In the genomic region with DNA sequence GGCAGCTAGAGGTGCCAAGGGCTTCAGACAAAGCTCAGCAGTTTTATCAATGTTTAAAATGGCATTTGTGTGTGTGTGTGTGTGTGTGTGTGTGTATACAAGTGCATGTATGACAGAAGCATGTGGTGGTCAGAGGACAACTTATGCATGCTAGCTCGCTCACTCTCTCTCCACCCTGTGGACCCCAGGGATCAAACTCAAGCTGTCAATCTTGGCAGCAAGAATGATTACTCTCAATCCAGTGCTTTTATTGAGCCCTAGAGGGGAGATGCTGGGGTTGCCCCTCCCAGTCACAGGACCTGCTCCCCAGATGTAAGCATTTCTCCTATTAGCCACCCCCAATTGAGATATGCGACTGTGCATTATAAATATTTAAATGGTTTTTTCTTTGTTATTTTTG, we compare ENCODE assay signal across 16 mouse cellular contexts. TPM values are rescaled to one million over a fixed set of nuclear protein-coding genes. Genes with fewer than 3 reads are reported as not detected.
DNase-seq lines count a peak whose midpoint lies in the region; ATAC-seq lines count a peak whose summit lies in the region.
"Had no signal": no experiment of that assay in that cellular context is flagged by ENCODE, and none has a peak within 500 bp of the region (broad histone marks: within the 10 kb centered on the region; RNA-seq: fewer than 3 reads in every experiment).

No protein-coding gene starts in this region.

- H3K27ac ChIP-seq in hindbrain, embryonic 11.5 days (ENCODE audit: low read depth, low read length) = no peak overlapping the region
- H3K27ac ChIP-seq in hindbrain, embryonic 14.5 days = no peak overlapping the region
- peak overlapping the region; percentile 59 for H3K27ac ChIP-seq in neural tube, embryonic 13.5 days (replicated peaks)
- H3K27ac ChIP-seq in neural tube, embryonic 15.5 days (replicated peaks) = no peak overlapping the region
- peak overlapping the region; percentile 30; the same call in 1 of the 2 replicates for H3K27ac ChIP-seq in hindbrain, embryonic 13.5 days
- no peak overlapping the region for H3K27ac ChIP-seq in neural tube, embryonic 14.5 days (ENCODE audit: low read depth, low read length)
- H3K27ac ChIP-seq: embryonic facial prominence, embryonic 10.5 days; forebrain, embryonic 13.5 days had no signal

- H3K9me3 ChIP-seq in hindbrain, embryonic 11.5 days (ENCODE audit: control insufficient read depth, low read length) = no peaks in the 10 kb centered on the region
- H3K9me3 ChIP-seq in hindbrain, embryonic 14.5 days (ENCODE audit: control insufficient read depth, low read length) = no peaks in the 10 kb centered on the region
- H3K9me3 ChIP-seq in neural tube, embryonic 13.5 days = no peaks in the 10 kb centered on the region
- H3K9me3 ChIP-seq in neural tube, embryonic 15.5 days (replicated peaks) = 0 out of 2 replicates have a peak, but pooled peaks cover 4% of the 10 kb centered on the region
- no peaks in the 10 kb centered on the region for H3K9me3 ChIP-seq in hindbrain, embryonic 13.5 days
- H3K9me3 ChIP-seq in neural tube, embryonic 14.5 days (ENCODE audit: control insufficient read depth, low read length) = no peaks in the 10 kb centered on the region
- H3K9me3 ChIP-seq: embryonic facial prominence, embryonic 10.5 days; forebrain, embryonic 13.5 days; heart, embryonic 12.5 days had no signal

- WGBS in hindbrain, embryonic 11.5 days = 72% methylated on average over 2 of the region's 2 CpGs
- 50% methylated on average over 2 of the region's 2 CpGs for WGBS in hindbrain, embryonic 14.5 days
- 33% methylated on average over 2 of the region's 2 CpGs for WGBS in neural tube, embryonic 13.5 days
- WGBS in neural tube, embryonic 15.5 days = 38% methylated on average over 2 of the region's 2 CpGs
- 42% methylated on average over 2 of the region's 2 CpGs for WGBS in hindbrain, embryonic 13.5 days
- 44% methylated on average over 2 of the region's 2 CpGs for WGBS in neural tube, embryonic 14.5 days

- no peak overlapping the region for H3K4me2 ChIP-seq in hindbrain, embryonic 11.5 days (replicated peaks; ENCODE audit: low read depth, low read length)
- H3K4me2 ChIP-seq in hindbrain, embryonic 14.5 days (replicated peaks) = no peak overlapping the region
- no peak overlapping the region for H3K4me2 ChIP-seq in neural tube, embryonic 13.5 days
- no peak overlapping the region for H3K4me2 ChIP-seq in neural tube, embryonic 15.5 days
- no peak overlapping the region for H3K4me2 ChIP-seq in hindbrain, embryonic 13.5 days
- no peak overlapping the region for H3K4me2 ChIP-seq in neural tube, embryonic 14.5 days (ENCODE audit: low read depth, low read length)
- H3K4me2 ChIP-seq: forebrain, embryonic 13.5 days; heart, embryonic 12.5 days had no signal

- H3K4me3 ChIP-seq in hindbrain, embryonic 11.5 days (ENCODE audit: low read depth, low read length) = no peak overlapping the region
- H3K4me3 ChIP-seq in hindbrain, embryonic 14.5 days (replicated peaks; ENCODE audit: low read length) = no peak overlapping the region
- H3K4me3 ChIP-seq in neural tube, embryonic 13.5 days = no peak overlapping the region
- no peak overlapping the region for H3K4me3 ChIP-seq in neural tube, embryonic 15.5 days (replicated peaks)
- H3K4me3 ChIP-seq in hindbrain, embryonic 13.5 days = no peak overlapping the region
- no peak overlapping the region for H3K4me3 ChIP-seq in neural tube, embryonic 14.5 days (ENCODE audit: low read depth, low read length)
- H3K4me3 ChIP-seq: embryonic facial prominence, embryonic 10.5 days; forebrain, embryonic 13.5 days; heart, embryonic 12.5 days had no signal

- no peaks in the 10 kb centered on the region for H3K36me3 ChIP-seq in hindbrain, embryonic 11.5 days (ENCODE audit: control insufficient read depth, insufficient read depth, low read length)
- H3K36me3 ChIP-seq in hindbrain, embryonic 14.5 days (replicated peaks; ENCODE audit: control insufficient read depth, insufficient read depth) = no peaks in the 10 kb centered on the region
- H3K36me3 ChIP-seq in neural tube, embryonic 13.5 days = no peaks in the 10 kb centered on the region; the same call in 1 of the 2 replicates
- no peaks in the 10 kb centered on the region; the same call in 1 of the 2 replicates for H3K36me3 ChIP-seq in neural tube, embryonic 15.5 days
- no peaks in the 10 kb centered on the region for H3K36me3 ChIP-seq in hindbrain, embryonic 13.5 days
- H3K36me3 ChIP-seq in neural tube, embryonic 14.5 days (ENCODE audit: control insufficient read depth, insufficient read depth, low read length) = no peaks in the 10 kb centered on the region
- H3K36me3 ChIP-seq: embryonic facial prominence, embryonic 10.5 days; heart, embryonic 12.5 days had no signal

- H3K9ac ChIP-seq in hindbrain, embryonic 11.5 days (ENCODE audit: low read depth, low read length) = no peak overlapping the region
- H3K9ac ChIP-seq in hindbrain, embryonic 14.5 days = no peak overlapping the region
- H3K9ac ChIP-seq in neural tube, embryonic 13.5 days = no peak overlapping the region
- no peak overlapping the region for H3K9ac ChIP-seq in neural tube, embryonic 15.5 days (replicated peaks)
- no peak overlapping the region for H3K9ac ChIP-seq in hindbrain, embryonic 13.5 days
- no peak overlapping the region for H3K9ac ChIP-seq in neural tube, embryonic 14.5 days (replicated peaks; ENCODE audit: low read depth, low read length)
- H3K9ac ChIP-seq: forebrain, embryonic 13.5 days; forebrain, postnatal 0 days; heart, embryonic 12.5 days had no signal

- DNase-seq in hindbrain, embryonic 11.5 days (ENCODE audit: low spot score) = peak; percentile 14
- DNase-seq in hindbrain, embryonic 14.5 days (ENCODE audit: low spot score) = no peak
- no peak for DNase-seq in embryo, embryonic 10 days (ENCODE audit: low spot score)
- DNase-seq: adrenal gland, adult 2 months; adrenal gland, postnatal 25 days; cerebellum, adult 8-10 months; forebrain, postnatal 0 days; gastrocnemius, postnatal 14 days had no signal

- H3K27me3 ChIP-seq in hindbrain, embryonic 11.5 days (ENCODE audit: control insufficient read depth, insufficient read depth, low read length) = no peaks in the 10 kb centered on the region
- H3K27me3 ChIP-seq in hindbrain, embryonic 14.5 days (ENCODE audit: control insufficient read depth, insufficient read depth, low read length) = no peaks in the 10 kb centered on the region
- no peaks in the 10 kb centered on the region for H3K27me3 ChIP-seq in neural tube, embryonic 13.5 days
- H3K27me3 ChIP-seq in neural tube, embryonic 15.5 days (replicated peaks) = no peaks in the 10 kb centered on the region
- H3K27me3 ChIP-seq in hindbrain, embryonic 13.5 days = no peaks in the 10 kb centered on the region
- H3K27me3 ChIP-seq in neural tube, embryonic 14.5 days (ENCODE audit: control insufficient read depth, insufficient read depth, low read length) = no peaks in the 10 kb centered on the region
- H3K27me3 ChIP-seq: forebrain, embryonic 13.5 days; heart, embryonic 12.5 days had no signal

- no peak for ATAC-seq in hindbrain, embryonic 11.5 days (ENCODE audit: low FRiP score)
- no peak for ATAC-seq in hindbrain, embryonic 14.5 days (ENCODE audit: low FRiP score)
- ATAC-seq in neural tube, embryonic 13.5 days (ENCODE audit: low read depth) = peak; percentile 44; the same call in 1 of the 2 replicates
- ATAC-seq in neural tube, embryonic 15.5 days (ENCODE audit: low FRiP score) = no peak
- no peak; the same call in 1 of the 2 replicates for ATAC-seq in hindbrain, embryonic 13.5 days (ENCODE audit: low FRiP score)
- peak; percentile 62; the same call in 1 of the 2 replicates for ATAC-seq in neural tube, embryonic 14.5 days (ENCODE audit: low read depth)
- ATAC-seq: forebrain, embryonic 13.5 days; forebrain, postnatal 0 days; intestine, embryonic 16.5 days had no signal

- no peaks in the 10 kb centered on the region for H3K4me1 ChIP-seq in hindbrain, embryonic 11.5 days (replicated peaks; ENCODE audit: control insufficient read depth, insufficient read depth, low read length)
- peaks cover 15% of the 10 kb centered on the region for H3K4me1 ChIP-seq in hindbrain, embryonic 14.5 days (replicated peaks; ENCODE audit: control insufficient read depth, insufficient read depth, low read length)
- H3K4me1 ChIP-seq in neural tube, embryonic 13.5 days (replicated peaks) = peaks cover 42% of the 10 kb centered on the region
- peaks cover 14% of the 10 kb centered on the region for H3K4me1 ChIP-seq in neural tube, embryonic 15.5 days
- H3K4me1 ChIP-seq in hindbrain, embryonic 13.5 days (replicated peaks) = peaks cover 34% of the 10 kb centered on the region
- H3K4me1 ChIP-seq in neural tube, embryonic 14.5 days (ENCODE audit: control insufficient read depth, insufficient read depth, low read length) = peaks cover 11% of the 10 kb centered on the region
- H3K4me1 ChIP-seq: embryonic facial prominence, embryonic 10.5 days; heart, embryonic 12.5 days had no signal

RNA-seq across cellular contexts. Expression of a gene that starts 11.9 kb away (rescaled TPM):
- 28.9 and 36.7 TPM in 2 replicates for polyA plus RNA-seq in hindbrain, embryonic 11.5 days (2014; fragmentation: Nextera tagmentation; extraction: Ambion mirVana)
- 81.6 and 84.7 TPM in 2 replicates for polyA plus RNA-seq in hindbrain, embryonic 14.5 days (2014; fragmentation: Nextera tagmentation; extraction: Ambion mirVana)
- 76.4 and 87.9 TPM in 2 replicates for polyA plus RNA-seq in neural tube, embryonic 13.5 days (2015; fragmentation: Nextera tagmentation; extraction: Ambion mirVana)
- 64.3 and 75.1 TPM in 2 replicates for polyA plus RNA-seq in neural tube, embryonic 15.5 days (2015; fragmentation: Nextera tagmentation; extraction: Ambion mirVana)
- polyA plus RNA-seq in hindbrain, embryonic 13.5 days (2015; fragmentation: Nextera tagmentation; extraction: Ambion mirVana) = 68.0 and 70.2 TPM in 2 replicates
- 78.2 and 99.6 TPM in 2 replicates for polyA plus RNA-seq in neural tube, embryonic 14.5 days (2014; fragmentation: Nextera tagmentation; extraction: Ambion mirVana)

Comparison
In these comparisons a context has a peak if more than half of its experiments do, and no peak if none do; other contexts are left out.
1. ATAC-seq: peak in neural tube, embryonic 13.5 days (single experiment) and neural tube, embryonic 14.5 days (single experiment); none in hindbrain, embryonic 11.5 days (single experiment), hindbrain, embryonic 14.5 days (single experiment), neural tube, embryonic 15.5 days (single experiment) and hindbrain, embryonic 13.5 days (single experiment).
2. H3K27ac ChIP-seq: peak in neural tube, embryonic 13.5 days (single experiment) and hindbrain, embryonic 13.5 days (single experiment); none in hindbrain, embryonic 11.5 days (single experiment), hindbrain, embryonic 14.5 days (single experiment), neural tube, embryonic 15.5 days (single experiment) and neural tube, embryonic 14.5 days (single experiment).